Mouse (Mus musculus): ENCODE measurements around the gene Drd5.

The Drd5 gene

DNA sequence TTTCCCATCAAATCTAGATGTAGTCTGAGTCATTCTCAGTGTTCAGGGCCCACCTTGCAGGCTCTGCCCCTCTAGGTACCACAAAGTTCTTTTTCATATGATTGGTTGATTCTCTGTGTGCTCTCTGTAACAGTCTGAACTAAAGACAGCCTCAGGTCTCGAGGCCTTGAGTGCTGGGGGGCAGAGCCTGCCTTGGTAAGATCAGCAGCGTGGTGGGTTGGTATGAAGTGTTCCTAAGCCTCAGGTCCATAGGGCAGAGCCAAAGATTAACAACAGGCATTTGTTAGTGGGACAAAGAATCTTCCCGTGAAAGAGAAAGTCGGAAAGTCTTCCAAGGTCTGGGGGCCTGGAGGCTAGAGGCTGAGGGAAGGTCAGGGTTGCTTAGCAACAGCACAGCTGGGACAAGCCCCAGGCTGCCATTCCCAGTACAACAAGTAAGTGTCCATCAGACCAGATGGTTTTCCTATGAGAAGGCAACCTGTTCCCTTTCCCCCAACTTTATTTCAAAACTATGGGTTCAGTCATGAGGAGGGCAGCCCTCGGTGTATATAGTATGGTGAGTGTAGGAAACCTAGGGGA, 31.3 kb downstream of the Drd5 start:
- DNase-seq (ENCODE audit: low spot score) = no peak

DNA sequence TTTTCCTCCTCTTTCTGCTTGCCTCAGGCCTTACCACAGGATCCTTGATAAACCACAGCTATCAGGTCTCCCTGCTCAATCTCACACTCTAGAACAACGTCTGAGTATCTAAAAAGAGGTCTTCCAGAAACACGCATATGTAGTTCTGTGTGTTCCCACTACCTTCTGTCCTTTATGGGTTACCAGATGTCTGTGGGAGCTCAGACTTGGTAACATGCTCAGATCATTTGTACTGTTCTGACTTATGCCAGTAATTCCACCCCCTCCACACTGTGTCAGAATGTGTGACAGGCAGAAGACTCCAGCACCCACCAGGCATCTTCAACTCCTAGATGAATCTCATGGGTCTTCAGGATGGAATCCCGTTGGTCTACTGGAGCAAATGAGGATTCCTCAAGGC, 37.8 kb downstream of the Drd5 start:
- DNase-seq (ENCODE audit: low spot score) = no peak

DNA sequence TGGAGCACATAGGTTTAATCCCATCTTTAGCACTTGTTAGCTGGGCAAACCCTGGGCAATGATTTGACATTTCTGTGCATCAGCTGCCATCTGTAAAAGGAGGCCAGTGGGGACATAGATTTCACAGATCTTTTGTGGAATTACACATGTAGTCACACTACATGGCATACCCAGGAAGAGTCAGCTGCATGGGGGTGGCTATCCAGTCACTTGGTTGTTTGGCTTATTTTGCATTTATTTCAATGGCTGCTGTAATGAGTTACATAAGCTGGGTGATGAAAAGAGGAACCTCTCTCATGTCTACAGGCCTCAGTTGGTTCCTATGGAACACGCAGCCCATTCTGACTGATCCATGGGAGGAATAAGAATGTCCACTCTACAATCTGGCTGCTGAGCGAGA, 40.5 kb downstream of the Drd5 start:
- no peak for DNase-seq (ENCODE audit: low spot score)

- no peak for DNase-seq (ENCODE audit: low spot score)
These were observed 45.2 kb downstream of the Drd5 start for GRCm38 (mm10) chr5:38364396-38364795.

- no peak for DNase-seq (ENCODE audit: low spot score)
These were observed 46.4 kb downstream of the Drd5 start for GRCm38 (mm10) chr5:38365521-38365920.

DNA sequence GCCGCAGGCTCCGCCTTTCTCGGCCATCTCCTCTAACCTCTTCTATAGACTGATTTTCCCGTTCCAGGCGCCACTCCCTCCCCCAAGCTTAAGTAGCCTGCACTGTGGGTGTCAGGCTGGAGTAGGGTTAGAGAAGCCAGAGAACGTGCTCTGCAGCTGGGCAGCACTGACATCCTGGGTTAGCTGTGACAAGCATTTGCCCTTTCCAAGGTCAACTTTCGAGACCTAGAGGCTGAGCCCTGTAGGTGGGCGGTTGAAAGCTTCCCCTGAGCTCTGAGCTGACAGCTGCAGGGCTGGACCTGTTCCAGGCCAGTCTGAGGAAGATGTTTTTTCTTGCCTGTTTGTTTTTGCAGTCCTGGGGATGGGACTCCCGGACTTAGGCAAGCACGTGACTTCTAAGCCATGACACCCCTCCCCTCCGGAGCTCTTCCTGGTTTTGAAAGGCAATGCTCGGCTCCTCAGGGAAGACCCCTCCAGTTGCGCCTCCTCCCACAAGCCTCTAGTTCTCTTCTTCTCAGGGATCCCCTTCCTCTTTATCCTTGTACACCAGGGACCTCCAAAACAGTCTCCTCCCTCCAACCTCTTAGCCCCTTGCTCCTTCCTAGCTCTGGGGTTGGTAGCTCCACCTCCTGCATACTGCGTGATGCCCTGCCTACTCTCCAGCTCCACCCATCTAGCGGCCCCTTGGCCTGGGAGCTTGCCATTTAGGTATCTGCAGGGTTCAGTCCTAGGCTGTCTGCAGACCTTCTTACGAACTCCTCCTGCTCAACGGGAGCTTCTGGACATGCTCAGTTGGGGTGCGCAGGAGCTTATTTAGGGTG, 47.7 kb downstream of the Drd5 start:
- DNase-seq (ENCODE audit: low spot score) = no peak

GRCm38 (mm10) chr5:38371308-38371707, 52.1 kb downstream of the Drd5 start:
- no peak for DNase-seq (ENCODE audit: low spot score)
